Mouse (Mus musculus) cerebellum, postnatal 10 days (tissue): ENCODE measurements at regions not wholly inside any gene's neighbourhood (a gene's known extent, or its start where the extent isn't known, plus 50 kb on each side); places are given as distances from the start of the nearest gene placed in this dataset.

Experiments
- DNase-seq, 2 experiments: peaks; one replicate each; pipeline ENCODE4 v3.0.0; 2021; ENCODE audit warnings: mixed read lengths in 2 of 2

DNA sequence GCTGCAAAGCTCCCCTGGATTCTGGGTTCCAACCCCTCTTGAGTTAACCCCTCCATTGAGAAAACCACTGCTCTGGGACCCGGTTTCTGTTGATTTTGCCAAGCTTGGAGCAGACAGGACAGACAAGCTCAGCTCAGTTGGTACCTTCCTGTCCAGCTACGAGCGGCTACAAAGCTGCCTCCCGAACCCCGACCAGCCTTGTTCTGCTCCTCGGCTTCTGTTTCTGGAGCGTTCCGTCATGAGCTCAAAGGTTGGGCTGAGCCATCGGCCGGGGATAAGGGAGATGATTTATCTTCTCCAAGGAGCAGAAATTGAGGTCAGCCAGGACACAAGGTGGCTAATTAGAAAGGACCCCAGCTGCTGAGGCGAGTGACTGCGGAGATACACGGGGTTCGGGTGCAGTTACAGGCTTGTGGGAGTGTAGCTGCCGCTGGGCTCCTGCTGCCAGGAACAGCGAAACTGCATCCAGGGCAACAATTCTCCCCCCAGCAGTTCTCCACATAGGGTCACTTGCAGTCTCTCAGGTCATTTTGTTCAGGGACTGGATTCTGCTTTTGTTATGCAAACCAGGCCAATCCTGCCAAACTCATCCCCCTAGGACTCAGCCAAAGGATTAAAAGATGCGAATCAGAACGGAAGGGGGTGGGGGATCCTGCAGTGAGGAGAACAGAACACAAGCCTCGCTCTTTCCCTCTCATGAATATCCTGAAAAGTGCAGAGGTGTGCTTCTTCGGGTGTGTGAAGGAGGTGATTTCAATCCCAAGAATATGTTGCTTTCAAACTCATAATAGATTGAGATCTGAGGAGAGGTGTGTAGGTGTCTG, 50.0 kb upstream of the Tmem132d start:
- DNase-seq: peak; percentile 24 to 36
